Mouse (Mus musculus): ENCODE data around the gene Pdilt. TPM values are rescaled to one million over a fixed set of nuclear protein-coding genes. Genes with fewer than 3 reads are reported as not detected.

Gene Pdilt
- polyA plus RNA-seq, 1 experiment from 2014 or later, result not detected

- H3K4me1 ChIP-seq (ENCODE audit: control insufficient read depth, insufficient read depth, low read length), result no peaks in the 10 kb centered on the region
- 73% methylated on average over 4 of the region's 4 CpGs for WGBS (ENCODE audit: insufficient replicate concordance)
- ATAC-seq (replicated peaks; ENCODE audit: insufficient number of reproducible peaks, low FRiP score, low TSS enrichment), result no peak
- no peak overlapping the region for H3K9ac ChIP-seq (ENCODE audit: low read depth, low read length)
- H3K27me3 ChIP-seq (ENCODE audit: control insufficient read depth, insufficient read depth, low read length), result no peaks in the 10 kb centered on the region
- H3K4me2 ChIP-seq, result no peak overlapping the region
- H3K36me3 ChIP-seq (ENCODE audit: control insufficient read depth, insufficient read depth, low read length), result no peaks in the 10 kb centered on the region
- no peak overlapping the region for H3K4me3 ChIP-seq (ENCODE audit: low read depth, low read length)
- no peaks in the 10 kb centered on the region for H3K9me3 ChIP-seq (replicated peaks; ENCODE audit: control insufficient read depth, low read length)
- H3K27ac ChIP-seq (ENCODE audit: low read depth, low read length), result no peak overlapping the region
Observed at GRCm38 (mm10) chr7:119484154-119484553, 39.1 kb downstream of the Pdilt start.

- Histone ChIP-seq H3K9me3 (replicated peaks; ENCODE audit: control insufficient read depth, low read length) (no peaks in the 10 kb centered on the region), H3K4me2 (no peak within 1 kb of the TSS)
- ATAC-seq (replicated peaks; ENCODE audit: insufficient number of reproducible peaks, low FRiP score, low TSS enrichment), result no peak
Observed at GRCm38 (mm10) chr7:119479256-119479655, 44.0 kb downstream of the Pdilt start, which contains the start of gene Umod. Umod (minus strand) TSS chr7:119479282.

DNA sequence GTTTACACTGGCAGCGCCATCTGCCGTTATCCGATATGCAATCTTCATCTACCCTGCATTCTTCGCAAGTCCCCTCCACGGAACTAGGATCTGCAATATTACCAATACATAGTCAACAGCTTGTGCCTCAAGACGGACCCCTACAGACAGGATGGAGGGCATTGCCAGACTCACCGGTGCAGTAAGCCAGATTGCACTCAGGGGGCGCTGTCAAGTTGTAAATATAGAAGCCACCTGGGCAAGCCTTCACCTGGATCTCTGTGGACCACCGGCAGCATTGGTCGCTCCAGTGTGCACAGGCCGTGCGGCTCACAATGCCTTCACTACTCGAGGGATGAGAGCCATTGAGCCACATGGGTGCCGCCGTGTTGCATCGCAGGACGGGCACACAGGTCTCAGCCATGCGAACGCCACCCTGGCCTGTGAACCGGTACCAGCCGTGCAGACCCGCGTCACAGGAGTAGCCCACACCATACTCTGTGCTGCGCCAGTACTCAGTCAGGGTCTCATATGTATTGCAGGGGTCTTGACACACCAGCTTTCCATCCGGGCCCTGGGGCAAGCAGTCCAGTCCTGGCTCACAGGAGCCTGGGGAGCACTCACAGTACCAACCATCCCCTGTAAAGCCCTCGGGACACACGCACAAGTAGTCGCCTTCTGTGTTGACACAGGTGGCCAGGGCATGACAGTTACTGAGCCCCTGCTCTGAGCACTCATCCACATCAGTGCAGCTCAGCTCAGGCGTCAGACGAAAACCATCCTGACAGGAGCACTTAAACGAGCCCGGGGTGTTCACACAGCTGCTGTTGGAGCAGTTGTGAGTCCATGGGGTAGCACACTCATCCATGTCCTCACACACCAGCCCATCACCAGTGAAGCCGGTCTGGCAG, 46.5 kb downstream of the Pdilt start:
- no peak overlapping the region for H3K27ac ChIP-seq (ENCODE audit: low read depth, low read length)
- H3K9me3 ChIP-seq (replicated peaks; ENCODE audit: control insufficient read depth, low read length), result no peaks in the 10 kb centered on the region
- WGBS (ENCODE audit: insufficient replicate concordance), result 68% methylated on average over 33 of the region's 33 CpGs
- H3K4me2 ChIP-seq, result no peak overlapping the region
- no peak overlapping the region for H3K4me3 ChIP-seq (ENCODE audit: low read depth, low read length)
- no peaks in the 10 kb centered on the region for H3K4me1 ChIP-seq (ENCODE audit: control insufficient read depth, insufficient read depth, low read length)
- no peaks in the 10 kb centered on the region for H3K36me3 ChIP-seq (ENCODE audit: control insufficient read depth, insufficient read depth, low read length)
- H3K9ac ChIP-seq (ENCODE audit: low read depth, low read length), result no peak overlapping the region
- ATAC-seq (replicated peaks; ENCODE audit: insufficient number of reproducible peaks, low FRiP score, low TSS enrichment), result no peak; the same call in 1 of the 2 replicates
- no peaks in the 10 kb centered on the region for H3K27me3 ChIP-seq (ENCODE audit: control insufficient read depth, insufficient read depth, low read length)

More at GRCm38 (mm10) chr7:119479256-119479655, 44.0 kb downstream of the Pdilt start, which contains the start of gene Umod:
- Histone ChIP-seq H3K4me1 (ENCODE audit: control insufficient read depth, insufficient read depth, low read length) (no peaks in the 10 kb centered on the region), H3K9ac (ENCODE audit: low read depth, low read length) (no peak within 1 kb of the TSS), H3K27ac (ENCODE audit: low read depth, low read length) (no peak within 1 kb of the TSS), H3K27me3 (ENCODE audit: control insufficient read depth, insufficient read depth, low read length) (no peaks in the 10 kb centered on the region), H3K36me3 (ENCODE audit: control insufficient read depth, insufficient read depth, low read length) (no peaks in the 10 kb centered on the region), H3K4me3 (ENCODE audit: low read depth, low read length) (no peak within 1 kb of the TSS)

DNA sequence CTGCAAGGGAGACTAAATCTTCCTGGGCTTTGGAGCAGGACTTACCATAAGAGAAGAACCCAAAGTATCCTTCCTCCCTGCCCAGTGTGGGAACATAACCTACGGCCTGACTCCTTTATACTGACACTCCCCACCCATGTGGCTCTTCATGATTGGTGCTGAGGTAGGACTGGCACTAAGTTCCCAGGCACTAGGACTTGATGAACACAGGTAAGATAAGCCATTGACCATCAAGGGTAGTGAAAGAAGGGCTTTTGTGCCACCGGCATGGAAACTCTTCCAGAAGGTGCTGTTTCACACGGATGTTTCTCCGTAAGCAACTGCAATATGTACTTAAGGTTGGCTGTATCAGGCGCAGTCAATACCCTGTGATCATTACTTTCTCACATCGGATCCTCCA, 64.1 kb downstream of the Pdilt start, which contains the start of gene Gp2:
Gp2 (minus strand) TSS at position 101 of the 400 bp plus-strand sequence.
- Histone ChIP-seq H3K9ac (ENCODE audit: low read depth, low read length) (no peak within 1 kb of the TSS), H3K36me3 (ENCODE audit: control insufficient read depth, insufficient read depth, low read length) (no peaks in the 10 kb centered on the region), H3K27ac (ENCODE audit: low read depth, low read length) (no peak within 1 kb of the TSS), H3K4me1 (ENCODE audit: control insufficient read depth, insufficient read depth, low read length) (no peaks in the 10 kb centered on the region), H3K4me3 (ENCODE audit: low read depth, low read length) (no peak within 1 kb of the TSS), H3K27me3 (ENCODE audit: control insufficient read depth, insufficient read depth, low read length) (no peaks in the 10 kb centered on the region), H3K9me3 (replicated peaks; ENCODE audit: control insufficient read depth, low read length) (no peaks in the 10 kb centered on the region), H3K4me2 (no peak within 1 kb of the TSS)
- no peak for ATAC-seq (replicated peaks; ENCODE audit: insufficient number of reproducible peaks, low FRiP score, low TSS enrichment)
- WGBS (ENCODE audit: insufficient replicate concordance), result 88% methylated on average over 6 of the region's 6 CpGs

GRCm38 (mm10) chr7:119454192-119454591, 69.1 kb downstream of the Pdilt start:
- Histone ChIP-seq H3K4me3 (ENCODE audit: low read depth, low read length) (no peak overlapping the region), H3K27me3 (ENCODE audit: control insufficient read depth, insufficient read depth, low read length) (no peaks in the 10 kb centered on the region), H3K9ac (ENCODE audit: low read depth, low read length) (no peak overlapping the region), H3K4me2 (no peak overlapping the region), H3K4me1 (ENCODE audit: control insufficient read depth, insufficient read depth, low read length) (no peaks in the 10 kb centered on the region), H3K27ac (ENCODE audit: low read depth, low read length) (no peak overlapping the region), H3K9me3 (replicated peaks; ENCODE audit: control insufficient read depth, low read length) (no peaks in the 10 kb centered on the region), H3K36me3 (ENCODE audit: control insufficient read depth, insufficient read depth, low read length) (no peaks in the 10 kb centered on the region)
- ATAC-seq (replicated peaks; ENCODE audit: insufficient number of reproducible peaks, low FRiP score, low TSS enrichment), result no peak
- 68% methylated on average over 7 of the region's 7 CpGs for WGBS (ENCODE audit: insufficient replicate concordance)

DNA sequence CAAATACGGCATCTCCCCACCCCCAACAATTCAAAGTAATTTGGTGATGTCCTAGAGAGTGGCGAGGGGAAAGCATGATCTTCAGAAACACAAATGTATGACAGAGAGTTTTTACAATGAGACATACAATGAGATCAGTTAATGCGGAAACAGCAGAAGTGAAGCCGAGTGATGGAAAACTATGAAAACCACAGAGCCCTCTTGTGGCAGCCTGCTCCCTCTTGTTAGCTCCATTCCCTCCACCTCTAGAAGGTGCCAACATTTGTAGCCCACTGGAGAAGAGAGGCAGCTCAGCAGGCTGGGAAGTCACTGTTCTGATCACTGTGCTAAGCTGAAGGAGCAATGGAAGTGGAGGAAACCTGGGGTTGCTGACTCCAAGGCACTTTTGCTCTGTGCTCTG, 79.4 kb downstream of the Pdilt start:
- H3K9me3 ChIP-seq (replicated peaks; ENCODE audit: control insufficient read depth, low read length), result no peaks in the 10 kb centered on the region
- ATAC-seq (replicated peaks; ENCODE audit: insufficient number of reproducible peaks, low FRiP score, low TSS enrichment), result no peak
- H3K4me1 ChIP-seq (ENCODE audit: control insufficient read depth, insufficient read depth, low read length), result no peaks in the 10 kb centered on the region
- no peak overlapping the region for H3K4me2 ChIP-seq
- no peak overlapping the region for H3K9ac ChIP-seq (ENCODE audit: low read depth, low read length)
- 58% methylated on average over 4 of the region's 4 CpGs for WGBS (ENCODE audit: insufficient replicate concordance)
- no peak overlapping the region for H3K27ac ChIP-seq (ENCODE audit: low read depth, low read length)
- H3K27me3 ChIP-seq (ENCODE audit: control insufficient read depth, insufficient read depth, low read length), result no peaks in the 10 kb centered on the region
- no peak overlapping the region for H3K4me3 ChIP-seq (ENCODE audit: low read depth, low read length)
- no peaks in the 10 kb centered on the region for H3K36me3 ChIP-seq (ENCODE audit: control insufficient read depth, insufficient read depth, low read length)

DNA sequence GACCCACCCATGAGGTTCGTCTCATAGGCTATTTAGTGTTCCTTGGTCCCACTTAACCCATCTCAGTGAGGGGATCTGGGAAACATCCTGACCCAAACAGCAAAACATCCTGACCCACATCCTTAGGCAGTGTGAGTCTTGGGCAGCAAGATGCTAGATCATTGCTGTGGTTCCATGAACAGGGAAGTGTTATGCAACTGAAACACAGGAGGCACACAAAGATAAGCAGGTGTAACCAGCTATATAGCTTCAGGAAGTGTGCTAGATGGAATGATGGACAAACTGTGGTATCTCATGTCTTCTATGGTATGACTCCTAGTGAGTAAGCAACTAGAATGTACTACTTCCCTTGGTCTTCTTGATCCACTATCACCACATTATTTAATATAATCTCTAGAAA, 81.4 kb downstream of the Pdilt start:
- Histone ChIP-seq H3K4me2 (no peak overlapping the region), H3K9me3 (replicated peaks; ENCODE audit: control insufficient read depth, low read length) (no peaks in the 10 kb centered on the region), H3K4me3 (ENCODE audit: low read depth, low read length) (no peak overlapping the region), H3K9ac (ENCODE audit: low read depth, low read length) (no peak overlapping the region), H3K4me1 (ENCODE audit: control insufficient read depth, insufficient read depth, low read length) (no peaks in the 10 kb centered on the region), H3K36me3 (ENCODE audit: control insufficient read depth, insufficient read depth, low read length) (no peaks in the 10 kb centered on the region), H3K27me3 (ENCODE audit: control insufficient read depth, insufficient read depth, low read length) (no peaks in the 10 kb centered on the region), H3K27ac (ENCODE audit: low read depth, low read length) (no peak overlapping the region)
- 76% methylated on average over 1 of the region's 1 CpGs for WGBS (ENCODE audit: insufficient replicate concordance)
- ATAC-seq (replicated peaks; ENCODE audit: insufficient number of reproducible peaks, low FRiP score, low TSS enrichment), result no peak

All from heart, embryonic 11.5 days (tissue).